ENCODE assay signal across 23 mouse cellular contexts in the genomic region with DNA sequence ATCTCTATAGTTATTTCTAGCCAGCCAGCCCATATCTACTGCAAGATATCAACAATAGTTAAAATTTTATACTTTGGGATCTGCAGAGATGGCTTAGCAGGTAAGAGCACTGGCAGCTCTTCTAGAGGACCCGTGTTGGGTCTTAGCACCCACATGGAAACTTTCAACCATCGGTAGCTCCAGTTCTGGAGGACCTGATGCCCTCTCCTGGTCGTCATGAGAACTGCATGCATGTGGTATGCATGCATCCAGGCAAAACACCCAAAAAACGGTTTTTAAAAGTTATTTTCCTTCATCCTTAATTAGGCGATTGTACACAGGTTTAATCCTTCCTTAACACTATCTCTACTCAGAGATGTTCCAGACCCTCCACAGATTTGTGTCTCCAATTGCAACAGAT. TPM values are rescaled to one million over a fixed set of nuclear protein-coding genes. Genes with fewer than 3 reads are reported as not detected.
DNase-seq lines count a peak whose midpoint lies in the region; TF ChIP-seq lines count a peak whose summit lies in the region.
"Had no signal": no experiment of that assay in that cellular context is flagged by ENCODE, and none has a peak within 500 bp of the region (broad histone marks: within the 10 kb centered on the region; RNA-seq: fewer than 3 reads in every experiment).

No protein-coding gene starts in this region.

- intact Hi-C loops in gastrocnemius, adult 2 months (cut with DNase I): no loop called here

- H3K4me3 ChIP-seq in gastrocnemius, adult 2 months: no peak overlapping the region
- H3K4me3 ChIP-seq in layer of hippocampus, adult 2 months: no peak overlapping the region
- no peak overlapping the region for H3K4me3 ChIP-seq in E14TG2a.4 (replicated peaks; ENCODE audit: low read length)
- H3K4me3 ChIP-seq: forebrain, embryonic 10.5 days; hindbrain, embryonic 15.5 days; limb, embryonic 12.5 days; liver, embryonic 15.5 days; midbrain, embryonic 15.5 days; myocyte had no signal

- H3K9me3 ChIP-seq in E14TG2a.4 (ENCODE audit: low read length): peaks cover 17% of the 10 kb centered on the region
- H3K9me3 ChIP-seq: hindbrain, embryonic 15.5 days; liver, embryonic 15.5 days; midbrain, embryonic 15.5 days had no signal

- H3K27me3 ChIP-seq in E14TG2a.4 (ENCODE audit: insufficient read depth, low read length): peaks cover 4% of the 10 kb centered on the region; the same call in 1 of the 2 replicates
- H3K27me3 ChIP-seq: hindbrain, embryonic 15.5 days; limb, embryonic 12.5 days; liver, embryonic 15.5 days; midbrain, embryonic 15.5 days had no signal

- no peak overlapping the region for H3K27ac ChIP-seq in gastrocnemius, adult 2 months
- no peak overlapping the region for H3K27ac ChIP-seq in layer of hippocampus, adult 2 months
- H3K27ac ChIP-seq: forebrain, embryonic 10.5 days; hindbrain, embryonic 15.5 days; limb, embryonic 12.5 days; liver, embryonic 15.5 days; midbrain, embryonic 15.5 days had no signal

- H3K4me1 ChIP-seq in E14TG2a.4 (replicated peaks; ENCODE audit: low read depth, low read length): no peaks in the 10 kb centered on the region
- H3K4me1 ChIP-seq: forebrain, embryonic 10.5 days; hindbrain, embryonic 15.5 days; limb, embryonic 12.5 days; liver, embryonic 15.5 days; midbrain, embryonic 15.5 days had no signal

- no peaks in the 10 kb centered on the region for H3K36me3 ChIP-seq in E14TG2a.4 (ENCODE audit: insufficient read depth, low read length)
- H3K36me3 ChIP-seq: forebrain, embryonic 10.5 days; hindbrain, embryonic 15.5 days; limb, embryonic 12.5 days; liver, embryonic 15.5 days; midbrain, embryonic 15.5 days had no signal

- no peak for DNase-seq in gastrocnemius, adult 2 months
- DNase-seq in gastrocnemius, adult 18-20 months (ENCODE audit: low spot score): no peak
- no peak for DNase-seq in layer of hippocampus, adult 2 months (ENCODE audit: low spot score in 2 of 2)
- DNase-seq in layer of hippocampus, adult 18-20 months (ENCODE audit: low spot score in 2 of 2): no peak
- DNase-seq in R1 (ENCODE audit: low read depth, low spot score): peak; percentile 53
- DNase-seq in embryo, embryonic 11 days: no peak
- DNase-seq in gastrocnemius, postnatal 25 days: no peak
- DNase-seq: adrenal gland, postnatal 10 days; cerebellum, adult 11 months; cerebellum, postnatal 14 days; heart, postnatal 4 days; kidney, adult 18-20 months; kidney, postnatal 36 days; lung, postnatal 14 days; spleen, adult 18-20 months had no signal

- peak; percentile 20; the same call in 1 of the 2 replicates for TF ChIP-seq CTCF in gastrocnemius, adult 2 months (IDR thresholded peaks at IDR 0.05)
- TF ChIP-seq CTCF in layer of hippocampus, adult 2 months (conservative IDR thresholded peaks at IDR 0.05): peak; percentile 50
- peak; percentile 71 for TF ChIP-seq CTCF in E14TG2a.4 (conservative IDR thresholded peaks at IDR 0.05; ENCODE audit: low read length)

RNA-seq across cellular contexts. Expression of a gene that starts 40.4 kb away (rescaled TPM):
- not detected for total RNA-seq in gastrocnemius, adult 2 months (2021)
- total RNA-seq in gastrocnemius, adult 18-20 months (2021): not detected
- under 1 TPM in 1 of 2 experiments, not detected in 1; 0.29 TPM for total RNA-seq in layer of hippocampus, adult 2 months (2021)
- total RNA-seq in layer of hippocampus, adult 18-20 months (2021): under 1 TPM; 0.20 TPM
- not detected for total RNA-seq in gastrocnemius, postnatal 25 days (2021)
- total RNA-seq: adrenal gland, postnatal 10 days; heart, postnatal 4 days; megakaryocyte-erythroid progenitor cell, adult 5-6 weeks had no signal

RNA-seq across cellular contexts. Expression of a gene that starts 59.6 kb away (rescaled TPM):
- 10 to 100 TPM; 73.5 to 85.7 TPM for total RNA-seq in gastrocnemius, adult 2 months (2021)
- total RNA-seq in gastrocnemius, adult 18-20 months (2021): 10 to 100 TPM; 59.8 to 70.0 TPM
- 100 to 1,000 TPM; 215 to 246 TPM for total RNA-seq in layer of hippocampus, adult 2 months (2021)
- 100 to 1,000 TPM; 196 to 210 TPM for total RNA-seq in layer of hippocampus, adult 18-20 months (2021)
- 10 to 100 TPM; 75.1 to 87.6 TPM for total RNA-seq in gastrocnemius, postnatal 25 days (2021)

Comparison
In these comparisons a context has a peak if more than half of its experiments do, and no peak if none do; other contexts are left out.
1. CTCF ChIP-seq: peak in every context shown above with its lines; median percentile 71 in E14TG2a.4; 50 in layer of hippocampus, adult 2 months; 20 in gastrocnemius, adult 2 months.